Mouse (Mus musculus): ENCODE data around the gene Klhl41. TPM values are rescaled to one million over a fixed set of nuclear protein-coding genes. Genes with fewer than 3 reads are reported as not detected.
A peak's percentile ranks its signal among the peaks of the same experiment; 100 is the strongest.

The Klhl41 gene
- total and polyA plus RNA-seq, 2 experiments from 2014 or later = 0.05 TPM; not detected in 1

- H3K9me3 ChIP-seq (ENCODE audit: low read length) = no peaks in the 10 kb centered on the region
- H3K36me3 ChIP-seq (ENCODE audit: insufficient read depth, low read length) = no peaks in the 10 kb centered on the region
- DNase-seq (ENCODE audit: low spot score) = no peak
- no peaks in the 10 kb centered on the region for H3K4me1 ChIP-seq (ENCODE audit: insufficient read depth, low read length)
- H3K4me2 ChIP-seq (ENCODE audit: low read depth, low read length) = no peak overlapping the region
- H3K27ac ChIP-seq = no peak overlapping the region
- no peaks in the 10 kb centered on the region for H3K27me3 ChIP-seq (ENCODE audit: insufficient read depth, low read length)
- no peak overlapping the region for H3K4me3 ChIP-seq (ENCODE audit: low read length)
- no peak for TF ChIP-seq CTCF (IDR thresholded peaks at IDR 0.05; ENCODE audit: low read depth)
- no peak overlapping the region for H3K9ac ChIP-seq (replicated peaks; ENCODE audit: low read length)
- 88% methylated on average over 4 of the region's 4 CpGs for WGBS
- no peak for ATAC-seq
Observed at GRCm38 (mm10) chr2:69681931-69682330, 12.0 kb downstream of the Klhl41 start.

DNA sequence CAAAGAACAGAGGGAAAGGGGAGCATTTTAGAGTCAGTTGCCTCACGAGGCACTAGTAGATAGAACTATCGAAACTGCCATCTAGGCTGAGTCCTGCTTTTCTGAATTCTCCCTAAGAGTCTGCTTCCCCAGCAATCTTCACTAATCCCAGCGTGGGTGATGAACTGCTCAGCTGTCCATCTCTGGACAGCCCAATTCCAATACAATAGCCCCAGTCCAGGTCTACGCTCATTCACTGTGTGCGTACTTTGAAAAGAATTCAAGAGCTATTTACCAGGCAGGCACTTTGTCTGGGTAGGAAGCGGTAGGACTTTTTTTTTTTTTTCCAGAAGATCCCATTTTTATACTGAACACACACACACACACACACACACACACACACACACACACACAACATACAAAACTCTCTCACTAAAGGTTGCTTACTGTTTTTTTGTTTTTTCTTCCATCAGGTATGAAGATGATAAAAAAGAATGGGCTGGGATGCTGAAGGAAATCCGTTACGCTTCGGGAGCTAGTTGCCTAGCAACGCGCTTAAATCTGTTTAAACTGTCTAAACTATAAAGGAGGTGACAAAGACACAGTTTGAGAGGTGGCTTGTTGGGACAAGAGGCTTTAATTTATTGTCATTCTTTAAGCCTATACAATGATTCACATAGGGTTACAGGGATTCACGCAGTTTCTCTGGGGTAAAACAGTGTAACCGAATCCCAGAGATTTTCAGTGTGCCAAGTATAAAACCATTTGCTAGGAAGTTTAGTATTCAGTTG is 13.3 kb downstream of the Klhl41 start:
- H3K4me1 ChIP-seq (ENCODE audit: insufficient read depth, low read length) = no peaks in the 10 kb centered on the region
- no peaks in the 10 kb centered on the region for H3K27me3 ChIP-seq (ENCODE audit: insufficient read depth, low read length)
- H3K4me3 ChIP-seq (ENCODE audit: low read length) = no peak overlapping the region
- no peak overlapping the region for H3K9ac ChIP-seq (replicated peaks; ENCODE audit: low read length)
- ATAC-seq = no peak
- no peak overlapping the region for H3K27ac ChIP-seq
- H3K4me2 ChIP-seq (ENCODE audit: low read depth, low read length) = peak overlapping the region; percentile 30; the same call in 1 of the 2 replicates
- 19% methylated on average over 13 of the region's 13 CpGs for WGBS
- no peak for TF ChIP-seq CTCF (IDR thresholded peaks at IDR 0.05; ENCODE audit: low read depth)
- H3K9me3 ChIP-seq (ENCODE audit: low read length) = no peaks in the 10 kb centered on the region
- peaks cover 4% of the 10 kb centered on the region; the same call in 1 of the 2 replicates for H3K36me3 ChIP-seq (ENCODE audit: insufficient read depth, low read length)
- peak; percentile 49 for DNase-seq (ENCODE audit: low spot score)

DNA sequence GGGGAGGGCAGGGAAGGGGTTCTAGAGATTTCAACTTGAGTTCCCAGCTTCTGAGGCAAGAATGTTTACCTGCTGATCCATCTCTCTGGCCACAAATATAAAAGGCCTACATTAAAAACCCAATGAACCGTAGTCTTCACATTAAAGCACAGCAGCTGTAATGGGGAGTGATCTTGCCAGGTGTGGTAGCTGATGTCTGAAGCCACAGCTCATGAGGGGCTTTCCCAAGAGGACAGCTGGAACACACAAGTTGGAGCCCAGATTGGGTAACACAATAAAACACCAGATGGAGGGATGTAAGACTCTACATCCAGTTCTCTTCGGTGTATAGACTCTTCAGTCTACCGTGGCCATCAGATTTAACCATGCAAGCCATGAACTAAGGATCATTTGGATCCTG is 14.6 kb downstream of the Klhl41 start:
- Histone ChIP-seq H3K4me3 (ENCODE audit: low read length) (no peak overlapping the region), H3K4me2 (ENCODE audit: low read depth, low read length) (no peak overlapping the region), H3K4me1 (ENCODE audit: insufficient read depth, low read length) (no peaks in the 10 kb centered on the region), H3K9me3 (ENCODE audit: low read length) (no peaks in the 10 kb centered on the region), H3K9ac (replicated peaks; ENCODE audit: low read length) (no peak overlapping the region), H3K27ac (no peak overlapping the region), H3K36me3 (ENCODE audit: insufficient read depth, low read length) (peaks cover 4% of the 10 kb centered on the region; the same call in 1 of the 2 replicates), H3K27me3 (ENCODE audit: insufficient read depth, low read length) (no peaks in the 10 kb centered on the region)
- 94% methylated on average over 3 of the region's 3 CpGs for WGBS
- TF ChIP-seq CTCF (IDR thresholded peaks at IDR 0.05; ENCODE audit: low read depth) = no peak
- ATAC-seq = no peak
- no peak for DNase-seq (ENCODE audit: low spot score)

GRCm38 (mm10) chr2:69690214-69690613 is 20.3 kb downstream of the Klhl41 start:
- H3K27ac ChIP-seq = no peak overlapping the region
- no peak overlapping the region for H3K9ac ChIP-seq (replicated peaks; ENCODE audit: low read length)
- ATAC-seq = no peak
- H3K4me1 ChIP-seq (ENCODE audit: insufficient read depth, low read length) = no peaks in the 10 kb centered on the region
- H3K27me3 ChIP-seq (ENCODE audit: insufficient read depth, low read length) = no peaks in the 10 kb centered on the region
- DNase-seq (ENCODE audit: low spot score) = no peak
- H3K36me3 ChIP-seq (ENCODE audit: insufficient read depth, low read length) = peaks cover 22% of the 10 kb centered on the region
- no peaks in the 10 kb centered on the region for H3K9me3 ChIP-seq (ENCODE audit: low read length)
- TF ChIP-seq CTCF (IDR thresholded peaks at IDR 0.05; ENCODE audit: low read depth) = no peak
- no peak overlapping the region for H3K4me2 ChIP-seq (ENCODE audit: low read depth, low read length)
- H3K4me3 ChIP-seq (ENCODE audit: low read length) = no peak overlapping the region
- 97% methylated on average over 3 of the region's 3 CpGs for WGBS

DNA sequence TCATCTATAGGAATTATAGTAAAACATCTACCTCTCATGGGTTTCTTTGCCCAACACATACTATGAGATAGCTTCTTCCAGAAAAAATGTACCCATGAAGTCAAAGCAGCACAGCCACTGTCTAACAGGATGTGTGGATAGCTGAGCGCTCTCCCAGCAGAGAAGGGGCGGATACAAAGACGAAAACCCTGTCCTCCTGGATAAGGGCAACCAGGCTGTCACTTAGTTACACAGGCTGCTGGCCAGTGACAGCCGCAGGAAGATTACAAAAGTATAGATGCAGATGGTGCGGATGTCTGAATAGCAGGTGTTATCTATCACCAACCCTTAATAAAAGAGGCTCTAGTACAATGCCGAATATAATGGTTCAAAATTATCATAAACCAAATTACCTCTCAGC is 20.9 kb downstream of the Klhl41 start:
- Histone ChIP-seq H3K4me1 (ENCODE audit: insufficient read depth, low read length) (no peaks in the 10 kb centered on the region), H3K9ac (replicated peaks; ENCODE audit: low read length) (no peak overlapping the region), H3K27me3 (ENCODE audit: insufficient read depth, low read length) (no peaks in the 10 kb centered on the region), H3K9me3 (ENCODE audit: low read length) (no peaks in the 10 kb centered on the region), H3K4me3 (ENCODE audit: low read length) (no peak overlapping the region), H3K4me2 (ENCODE audit: low read depth, low read length) (no peak overlapping the region), H3K36me3 (ENCODE audit: insufficient read depth, low read length) (peaks cover 22% of the 10 kb centered on the region), H3K27ac (no peak overlapping the region)
- 94% methylated on average over 6 of the region's 6 CpGs for WGBS
- no peak for DNase-seq (ENCODE audit: low spot score)
- ATAC-seq = no peak
- no peak for TF ChIP-seq CTCF (IDR thresholded peaks at IDR 0.05; ENCODE audit: low read depth)

DNA sequence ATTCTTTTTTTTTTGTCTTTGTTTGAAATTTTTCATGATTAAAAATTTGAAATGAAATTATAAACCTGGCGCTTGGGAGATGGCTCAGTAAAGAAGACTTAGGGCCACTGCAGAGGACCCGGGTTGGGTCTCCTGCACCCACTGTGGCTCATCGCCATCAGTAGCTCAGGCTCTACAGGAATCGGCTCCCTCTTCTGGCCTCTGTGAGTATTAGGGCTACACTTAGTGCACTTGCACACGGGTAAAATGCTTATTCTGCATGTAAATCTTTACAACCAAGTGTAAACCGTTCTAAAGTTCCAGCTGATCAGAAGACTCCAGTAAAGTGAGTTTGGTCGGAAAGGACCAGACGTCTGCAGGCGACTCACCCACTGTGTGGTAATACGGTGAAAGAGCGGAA is 23.6 kb downstream of the Klhl41 start:
- H3K4me1 ChIP-seq (ENCODE audit: insufficient read depth, low read length) = no peaks in the 10 kb centered on the region
- DNase-seq (ENCODE audit: low spot score) = no peak
- no peaks in the 10 kb centered on the region for H3K9me3 ChIP-seq (ENCODE audit: low read length)
- H3K9ac ChIP-seq (replicated peaks; ENCODE audit: low read length) = no peak overlapping the region
- no peak overlapping the region for H3K4me2 ChIP-seq (ENCODE audit: low read depth, low read length)
- 0 out of 2 replicates have a peak, but pooled peaks have one; percentile 3 for TF ChIP-seq CTCF (IDR thresholded peaks at IDR 0.05; ENCODE audit: low read depth)
- no peak for ATAC-seq
- peaks cover 20% of the 10 kb centered on the region for H3K36me3 ChIP-seq (ENCODE audit: insufficient read depth, low read length)
- no peaks in the 10 kb centered on the region for H3K27me3 ChIP-seq (ENCODE audit: insufficient read depth, low read length)
- no peak overlapping the region for H3K27ac ChIP-seq
- WGBS = 95% methylated on average over 11 of the region's 11 CpGs
- no peak overlapping the region for H3K4me3 ChIP-seq (ENCODE audit: low read length)

GRCm38 (mm10) chr2:69700446-69700845 is 30.5 kb downstream of the Klhl41 start:
- Histone ChIP-seq H3K27me3 (ENCODE audit: insufficient read depth, low read length) (no peaks in the 10 kb centered on the region), H3K4me1 (ENCODE audit: insufficient read depth, low read length) (no peaks in the 10 kb centered on the region), H3K4me3 (ENCODE audit: low read length) (no peak overlapping the region), H3K9ac (replicated peaks; ENCODE audit: low read length) (no peak overlapping the region), H3K27ac (no peak overlapping the region), H3K36me3 (ENCODE audit: insufficient read depth, low read length) (peaks cover 34% of the 10 kb centered on the region; the same call in 1 of the 2 replicates), H3K9me3 (ENCODE audit: low read length) (no peaks in the 10 kb centered on the region), H3K4me2 (ENCODE audit: low read depth, low read length) (no peak overlapping the region)
- TF ChIP-seq CTCF (IDR thresholded peaks at IDR 0.05; ENCODE audit: low read depth) = no peak
- no peak for DNase-seq (ENCODE audit: low spot score)
- WGBS = 97% methylated on average over 8 of the region's 8 CpGs
- ATAC-seq = no peak
